Mouse (Mus musculus) heart, postnatal 14 days (tissue): ENCODE data around the gene Slit3. TPM values are rescaled to one million over a fixed set of nuclear protein-coding genes. Genes with fewer than 3 reads are reported as not detected.

Experiments
- DNase-seq, 2 experiments: peaks; one replicate each; pipeline ENCODE4 v3.0.0; 2021 to 2022
- intact Hi-C: fragments of 180-260 bp; cut with DNase I; formaldehyde crosslinking; loops from one replicate; pipeline ENCODE4 v1.15.1; 2025
- total RNA-seq, 2 experiments: library from RNA; stranded (reverse); gene quantifications; 2 replicates each; pipeline ENCODE4 v1.2.3; 2021

Slit3 gene
- total RNA-seq, 2 experiments from 2014 or later, result 12.4 to 15.7 TPM

GRCm38 (mm10) chr11:35261562-35262087 lies 140.6 kb downstream of the Slit3 start:
- DNase-seq, result no peak
- intact Hi-C loops, result no loop called here

- peak in 1 of 2 experiments; percentile 21 for DNase-seq
- intact Hi-C loops, result no loop called here
Measured at GRCm38 (mm10) chr11:35262289-35262941, 141.4 kb downstream of the Slit3 start.

GRCm38 (mm10) chr11:35264749-35265148 lies 143.7 kb downstream of the Slit3 start:
- intact Hi-C loops, result no loop called here
- DNase-seq, result no peak

GRCm38 (mm10) chr11:35270396-35270795 lies 149.4 kb downstream of the Slit3 start:
- DNase-seq, result no peak
- intact Hi-C loops, result no loop called here

- DNase-seq, result no peak
- intact Hi-C loops, result no loop called here
Measured at GRCm38 (mm10) chr11:35273416-35273815, 152.4 kb downstream of the Slit3 start.

GRCm38 (mm10) chr11:35274036-35274435 lies 153.0 kb downstream of the Slit3 start:
- intact Hi-C loops, result no loop called here
- DNase-seq, result no peak

GRCm38 (mm10) chr11:35275300-35275699 lies 154.3 kb downstream of the Slit3 start:
- intact Hi-C loops, result no loop called here

GRCm38 (mm10) chr11:35276001-35276400 lies 155.0 kb downstream of the Slit3 start:
- no peak for DNase-seq
- intact Hi-C loops, result no loop called here

More at GRCm38 (mm10) chr11:35275300-35275699, 154.3 kb downstream of the Slit3 start:
- DNase-seq, result no peak

GRCm38 (mm10) chr11:35278128-35278769 lies 157.2 kb downstream of the Slit3 start:
- intact Hi-C loops, result no loop called here
- peak; percentile 34 to 52 for DNase-seq

- intact Hi-C loops, result no loop called here
- DNase-seq, result no peak
Measured at GRCm38 (mm10) chr11:35280826-35281225, 159.8 kb downstream of the Slit3 start.

- intact Hi-C loops, result no loop called here
- no peak for DNase-seq
Measured at GRCm38 (mm10) chr11:35282001-35282632, 161.1 kb downstream of the Slit3 start.

- intact Hi-C loops, result no loop called here
- DNase-seq, result no peak
Measured at GRCm38 (mm10) chr11:35282825-35283571, 162.0 kb downstream of the Slit3 start.

- peak in 1 of 2 experiments; percentile 46 for DNase-seq
Measured at GRCm38 (mm10) chr11:35283767-35284166, 162.7 kb downstream of the Slit3 start.

GRCm38 (mm10) chr11:35286578-35287390 lies 165.8 kb downstream of the Slit3 start:
- intact Hi-C loops, result no loop called here
- DNase-seq, result no peak

More at GRCm38 (mm10) chr11:35283767-35284166, 162.7 kb downstream of the Slit3 start:
- intact Hi-C loops, result no loop called here

GRCm38 (mm10) chr11:35288056-35288455 lies 167.0 kb downstream of the Slit3 start:
- no peak for DNase-seq
- intact Hi-C loops, result no loop called here

GRCm38 (mm10) chr11:35288761-35289278 lies 167.8 kb downstream of the Slit3 start:
- DNase-seq, result no peak
- intact Hi-C loops, result no loop called here

GRCm38 (mm10) chr11:35292228-35292747 lies 171.3 kb downstream of the Slit3 start:
- intact Hi-C loops, result no loop called here
- DNase-seq, result no peak

GRCm38 (mm10) chr11:35293197-35293596 lies 172.2 kb downstream of the Slit3 start:
- intact Hi-C loops, result no loop called here
- DNase-seq, result peak; percentile 54 to 81

GRCm38 (mm10) chr11:35294670-35295069 lies 173.6 kb downstream of the Slit3 start:
- intact Hi-C loops, result no loop called here

More at GRCm38 (mm10) chr11:35294670-35295069, 173.6 kb downstream of the Slit3 start:
- DNase-seq, result no peak
